Mouse (Mus musculus): Measurements from ENCODE around the gene Tmem30b. TPM values are rescaled to one million over a fixed set of nuclear protein-coding genes. Genes with fewer than 3 reads are reported as not detected.
"Not testable (repeated sequence)": the region's sequence is repeated elsewhere in the genome, so short reads cannot be mapped to it uniquely, and the experiment has no call there.

Gene Tmem30b
- total RNA-seq, 2 experiments from 2014 or later: not detected

DNA sequence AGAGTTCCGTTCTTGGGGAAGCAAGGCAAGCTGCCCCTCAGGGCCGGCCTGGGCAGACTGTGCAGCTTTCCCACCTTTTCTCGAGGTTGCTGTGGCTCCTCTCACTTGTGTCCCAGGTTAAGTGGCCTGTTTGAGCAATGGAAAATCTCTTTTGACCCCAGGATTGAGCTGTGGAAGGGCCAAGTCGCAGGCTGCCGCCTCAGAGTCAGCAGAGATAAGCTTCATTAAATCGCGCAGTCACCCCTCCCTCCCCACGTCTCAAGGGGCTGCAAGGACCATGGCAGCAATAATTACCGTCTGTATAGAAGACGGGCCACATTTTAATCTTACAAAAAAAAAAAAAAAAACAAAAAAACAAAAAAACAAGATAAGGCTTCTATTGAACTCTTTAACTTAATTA is 18.0 kb upstream of the Tmem30b start:
- intact Hi-C loops (cut with DNase I): loop anchor here (10.0 kb wide), 2 partner anchors 341 to 751 kb away; partner anchors contain the start of genes Gm11042 and Hif1a
- no peak for DNase-seq (ENCODE audit: low spot score in 2 of 2)

DNA sequence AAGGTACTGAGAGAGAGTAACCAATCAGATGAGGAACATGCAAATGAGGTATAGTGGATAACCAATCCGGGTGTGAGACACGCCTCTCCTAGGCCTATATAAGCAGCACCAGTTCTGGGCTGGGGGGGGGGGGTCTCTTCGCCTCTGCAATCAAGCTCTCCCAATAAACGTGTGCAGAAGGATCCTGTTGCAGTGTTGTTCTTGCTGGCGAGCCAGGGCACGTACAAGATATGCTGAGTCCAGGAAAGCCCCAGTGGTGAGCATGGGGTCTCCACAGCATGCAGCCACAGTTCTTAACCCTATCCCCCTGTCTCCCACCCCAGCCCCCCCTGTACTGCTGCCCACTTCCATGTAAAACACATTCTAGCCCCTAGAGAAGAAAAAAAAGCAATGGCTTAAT is 16.9 kb upstream of the Tmem30b start:
- DNase-seq (ENCODE audit: low spot score in 2 of 2): not testable (repeated sequence)
- intact Hi-C loops (cut with DNase I): loop anchor here (10.0 kb wide), 2 partner anchors 342 to 752 kb away; partner anchors contain the start of genes Gm11042 and Hif1a

DNA sequence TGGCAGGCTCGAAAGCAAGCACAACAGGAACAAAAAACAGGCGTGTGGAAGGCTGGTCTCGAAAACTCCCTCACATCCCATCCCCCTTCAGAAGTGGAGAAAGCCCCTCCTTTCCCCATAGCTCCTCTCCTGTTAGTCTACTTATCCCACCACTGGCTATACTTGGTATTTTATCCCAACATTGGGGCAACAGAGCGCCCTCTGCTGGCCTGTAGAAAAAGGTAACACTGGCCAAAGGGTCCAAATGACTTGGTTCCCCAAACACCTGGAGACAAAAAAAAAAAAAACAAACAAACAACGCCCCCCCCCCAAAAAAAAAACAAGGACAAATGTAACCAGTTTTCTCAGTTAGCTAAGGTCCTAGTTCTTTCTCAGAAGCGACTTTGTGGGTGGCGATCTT is 13.9 kb upstream of the Tmem30b start:
- intact Hi-C loops (cut with DNase I): loop anchor here (10.0 kb wide), 2 partner anchors 345 to 755 kb away; partner anchors contain the start of genes Gm11042 and Hif1a
- no peak for DNase-seq (ENCODE audit: low spot score in 2 of 2)

DNA sequence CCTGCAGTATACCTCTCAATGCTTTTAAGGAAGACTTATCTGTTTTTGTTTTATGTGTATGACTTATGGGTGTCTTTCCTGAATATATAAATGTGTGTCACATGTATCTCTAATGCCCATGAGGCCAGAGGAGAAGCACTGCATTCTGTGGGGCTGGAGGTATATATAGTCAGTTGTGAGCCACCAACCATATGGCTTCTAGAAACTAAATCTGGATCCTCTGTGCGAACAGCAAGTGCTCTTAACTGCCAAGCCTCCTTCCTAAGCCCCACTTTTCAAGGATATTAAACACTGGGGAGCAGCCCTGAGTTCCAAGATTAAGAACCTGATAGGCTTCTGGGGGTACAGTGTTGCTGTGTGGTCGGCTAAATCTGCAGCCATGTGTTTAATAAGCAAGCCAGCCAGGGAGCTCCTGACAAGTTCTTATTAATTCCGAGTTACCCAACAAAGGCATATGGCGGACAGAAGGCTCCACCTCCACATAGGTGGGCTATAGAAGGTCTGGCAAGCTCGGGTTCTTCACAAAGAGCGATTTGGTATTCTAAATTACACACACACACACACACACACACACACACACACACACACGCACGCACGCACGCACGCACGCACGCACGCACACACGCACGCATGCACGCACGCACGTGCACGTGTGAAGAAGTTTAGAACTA is 12.5 kb upstream of the Tmem30b start:
- intact Hi-C loops (cut with DNase I): loop anchor here (2.0 kb wide), 1 partner anchor 52 kb away; no protein-coding TSS in a partner anchor

DNA sequence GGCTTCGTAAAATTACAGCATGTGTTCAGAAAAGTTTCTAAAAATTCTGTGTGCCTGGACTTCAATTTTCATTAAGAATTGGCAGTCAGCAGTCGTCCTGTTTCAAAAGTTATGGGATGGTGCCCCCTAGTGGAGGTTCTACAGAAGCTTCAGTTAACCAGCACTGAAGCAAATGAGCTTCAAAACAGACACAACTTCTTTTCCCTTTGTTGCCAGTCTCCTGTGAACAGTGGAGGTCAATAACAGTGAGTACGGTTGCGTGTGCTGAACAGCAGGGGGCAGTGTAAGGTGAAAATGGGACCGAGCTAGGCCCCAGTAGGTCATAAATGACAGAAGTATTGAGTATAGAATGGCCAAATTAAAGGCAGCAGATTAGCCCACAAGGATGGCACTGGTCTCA is 8.0 kb upstream of the Tmem30b start:
- DNase-seq (ENCODE audit: low spot score in 2 of 2): peak; percentile 53 to 79
- intact Hi-C loops (cut with DNase I): loop anchor here (1.0 to 2.0 kb wide), 2 partner anchors 21 to 533 kb away; no protein-coding TSS in a partner anchor

More for the DNA sequence above, 12.5 kb upstream of the Tmem30b start:
- DNase-seq (ENCODE audit: low spot score in 2 of 2): peak; percentile 26 to 89

DNA sequence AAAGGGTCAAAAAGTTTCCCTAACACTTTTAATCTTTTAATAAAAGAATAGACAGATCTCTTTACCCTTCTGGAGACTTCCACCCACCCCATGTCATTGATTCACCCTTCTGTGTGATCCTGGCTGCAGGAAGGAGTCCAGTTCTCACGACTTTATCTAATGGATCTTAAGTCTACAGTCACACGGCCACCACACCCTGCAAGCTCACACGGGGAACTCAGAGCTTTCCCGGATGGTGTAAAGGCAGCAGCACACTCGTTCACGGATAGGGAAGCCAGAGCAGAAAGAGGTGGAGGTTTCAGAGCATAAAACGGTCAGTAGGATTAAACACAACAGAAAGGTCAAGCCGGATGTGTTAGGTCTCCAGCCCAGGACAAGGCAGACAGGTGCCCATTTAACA is 2.1 kb upstream of the Tmem30b start:
- intact Hi-C loops (cut with DNase I): no loop called here
- DNase-seq (ENCODE audit: low spot score in 2 of 2): no peak

DNA sequence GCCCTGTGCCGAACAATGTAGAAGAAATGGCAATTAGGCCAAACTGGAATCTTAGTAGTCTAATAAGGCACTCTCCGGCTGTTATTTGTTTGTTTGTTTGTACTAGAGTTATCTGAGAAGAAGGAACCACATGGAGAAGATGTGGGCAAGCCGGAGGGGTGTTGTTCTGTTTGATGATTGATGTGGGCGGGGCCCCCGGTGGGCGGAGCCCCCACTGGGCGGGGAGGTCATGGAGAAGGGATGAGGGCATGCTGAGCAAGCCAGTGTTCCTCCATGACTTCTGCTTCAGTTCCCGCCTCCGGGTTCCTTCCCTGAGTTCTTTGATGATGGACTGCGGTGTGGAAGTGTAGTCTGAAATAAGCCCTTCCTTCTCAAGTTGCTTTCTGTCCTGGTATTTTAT is 1.5 kb upstream of the Tmem30b start:
- intact Hi-C loops (cut with DNase I): no loop called here
- no peak for DNase-seq (ENCODE audit: low spot score in 2 of 2)

DNA sequence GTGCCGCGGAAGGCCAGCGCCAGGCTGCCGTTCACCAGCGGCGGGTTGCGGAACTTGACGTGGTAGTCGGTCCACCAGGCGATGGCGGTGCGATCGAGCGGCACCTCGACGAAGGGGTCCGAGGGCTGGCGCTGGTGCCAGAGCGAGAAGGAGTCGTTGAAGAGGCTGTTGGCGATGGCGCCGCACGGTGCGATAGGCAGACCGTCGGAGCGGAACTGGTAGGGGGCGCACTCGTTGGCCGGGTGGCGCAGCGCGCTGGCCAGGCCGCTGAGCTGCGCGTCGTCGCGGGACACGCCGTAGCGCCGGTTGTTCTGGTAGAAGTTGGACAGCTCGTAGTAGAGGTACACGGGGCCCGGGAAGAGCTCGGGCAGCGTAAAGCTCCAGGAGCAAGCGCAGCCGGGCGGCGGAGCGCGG is 513 bp downstream of the Tmem30b start:
- no peak for DNase-seq (ENCODE audit: low spot score in 2 of 2)
- intact Hi-C loops (cut with DNase I): no loop called here

DNA sequence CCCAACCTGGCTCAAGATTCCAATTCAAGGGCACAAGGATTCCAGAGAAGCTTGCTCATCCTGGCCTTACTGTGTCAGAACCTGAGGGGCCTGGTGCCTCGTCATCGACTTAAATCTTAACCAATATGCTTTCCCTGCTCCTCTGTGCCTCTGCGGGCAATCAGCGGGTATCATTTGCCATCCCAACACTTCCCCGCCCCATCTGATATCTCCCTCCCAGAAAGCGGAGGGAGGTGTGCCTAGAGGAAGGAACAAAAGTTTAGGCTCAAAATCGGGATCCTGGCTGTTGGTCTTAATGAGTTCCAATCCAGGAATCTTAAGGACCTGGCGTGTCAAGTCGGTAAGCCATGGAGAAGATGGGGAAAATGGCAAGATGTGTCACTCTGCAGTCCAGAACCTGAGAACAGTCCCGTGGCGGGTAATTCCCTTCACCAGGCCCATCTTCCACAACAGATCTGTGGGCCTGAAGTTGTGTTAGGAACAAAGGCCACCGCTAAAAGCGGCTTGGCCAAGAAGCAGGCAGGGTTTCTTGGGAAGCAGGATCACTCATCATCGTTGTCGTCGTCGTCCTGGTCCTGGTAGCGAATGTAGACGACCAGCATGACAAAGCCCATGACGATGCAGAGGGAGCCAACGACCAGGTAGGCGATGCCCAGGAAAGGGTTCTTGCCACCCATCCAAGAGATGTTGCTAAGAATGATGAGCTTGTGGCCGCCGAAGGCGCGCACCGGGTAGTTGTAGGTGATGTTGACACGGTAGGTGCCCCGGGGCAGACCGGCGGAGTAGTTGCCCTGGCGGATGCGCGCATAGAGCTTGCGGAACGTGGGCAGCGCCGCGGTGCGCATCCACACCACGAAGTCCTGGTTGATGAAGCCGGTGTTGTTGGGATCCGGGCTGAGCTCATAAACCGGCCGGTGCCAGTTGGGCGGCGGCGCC is 1.2 kb downstream of the Tmem30b start:
- intact Hi-C loops (cut with DNase I): no loop called here
- DNase-seq (ENCODE audit: low spot score in 2 of 2): no peak

DNA sequence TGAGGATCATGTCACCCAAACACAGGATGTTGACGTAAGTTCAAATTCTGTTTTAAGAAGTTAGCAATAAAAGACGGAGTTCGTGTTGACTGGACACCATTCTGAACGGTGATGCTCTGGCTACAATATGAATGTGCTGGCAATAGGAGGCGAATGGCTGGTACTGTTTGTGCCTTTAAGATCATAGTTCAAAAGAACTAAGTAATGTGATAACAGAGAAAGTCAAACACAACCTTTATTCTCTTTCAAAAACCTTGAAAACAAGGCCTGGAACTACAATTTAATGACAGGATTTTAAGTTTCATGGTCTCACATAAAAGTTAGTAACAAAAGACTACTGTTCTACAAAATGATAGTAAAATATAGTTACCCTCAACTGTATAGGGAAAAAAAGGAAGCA is 3.0 kb downstream of the Tmem30b start:
- intact Hi-C loops (cut with DNase I): no loop called here
- DNase-seq (ENCODE audit: low spot score in 2 of 2): no peak

DNA sequence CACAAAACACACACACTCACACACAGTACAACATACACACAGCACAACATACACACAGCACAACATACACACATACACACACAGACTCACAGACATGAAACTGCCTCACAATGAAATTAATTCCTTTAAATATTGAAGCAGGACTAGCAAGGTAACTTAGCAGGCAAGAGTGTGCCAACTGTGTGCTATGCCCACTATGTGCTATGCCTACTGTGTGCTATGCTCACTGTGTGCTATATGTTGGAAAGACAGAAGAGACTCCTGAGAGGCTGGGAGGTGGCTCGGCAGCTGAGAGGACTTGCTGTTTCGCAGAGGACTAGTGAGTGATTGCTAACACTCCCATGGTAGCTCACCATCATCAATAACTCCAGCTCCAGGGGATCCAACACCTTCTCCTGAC is 5.8 kb downstream of the Tmem30b start:
- intact Hi-C loops (cut with DNase I): no loop called here
- no peak for DNase-seq (ENCODE audit: low spot score in 2 of 2)

DNA sequence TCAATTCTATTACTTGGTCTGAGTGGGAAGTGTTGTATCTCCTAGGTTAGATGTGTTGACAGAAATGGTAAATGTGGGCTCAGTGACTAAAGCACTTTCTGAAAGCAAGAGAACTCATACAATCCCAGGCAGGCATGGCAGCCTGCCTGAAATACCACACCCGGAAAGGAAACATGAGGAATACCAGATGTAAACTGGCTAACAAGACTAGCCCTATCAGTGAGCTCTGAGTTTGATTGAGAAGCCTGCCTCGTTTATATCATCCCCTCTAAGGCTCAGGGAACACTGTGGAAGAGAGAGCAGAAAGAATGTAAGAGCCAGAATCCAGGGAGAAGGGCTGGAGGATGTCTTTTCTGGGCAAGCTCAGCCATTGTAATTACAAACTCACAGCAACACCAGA is 7.0 kb downstream of the Tmem30b start:
- intact Hi-C loops (cut with DNase I): no loop called here
- no peak for DNase-seq (ENCODE audit: low spot score in 2 of 2)

DNA sequence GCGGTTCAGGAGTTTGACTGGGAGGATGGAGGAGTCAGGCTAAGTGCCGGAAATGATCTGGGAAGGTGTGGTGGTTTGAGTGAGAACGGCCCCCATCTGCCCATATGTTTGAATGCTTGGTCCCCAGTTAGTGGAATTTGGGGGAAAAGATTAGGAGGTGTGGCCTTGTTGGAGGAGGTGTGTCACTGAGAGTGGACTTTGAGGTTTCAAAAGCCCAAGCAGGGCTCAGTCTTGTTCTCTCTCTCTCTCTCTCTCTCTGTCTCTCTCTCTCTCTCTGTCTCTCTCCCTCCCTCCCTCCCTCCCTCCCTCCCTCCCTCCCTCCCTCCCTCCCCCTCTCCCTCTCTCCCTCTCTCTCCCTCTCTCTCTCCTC is 8.1 kb downstream of the Tmem30b start:
- DNase-seq (ENCODE audit: low spot score in 2 of 2); intact Hi-C loops (cut with DNase I): not testable (repeated sequence)

DNA sequence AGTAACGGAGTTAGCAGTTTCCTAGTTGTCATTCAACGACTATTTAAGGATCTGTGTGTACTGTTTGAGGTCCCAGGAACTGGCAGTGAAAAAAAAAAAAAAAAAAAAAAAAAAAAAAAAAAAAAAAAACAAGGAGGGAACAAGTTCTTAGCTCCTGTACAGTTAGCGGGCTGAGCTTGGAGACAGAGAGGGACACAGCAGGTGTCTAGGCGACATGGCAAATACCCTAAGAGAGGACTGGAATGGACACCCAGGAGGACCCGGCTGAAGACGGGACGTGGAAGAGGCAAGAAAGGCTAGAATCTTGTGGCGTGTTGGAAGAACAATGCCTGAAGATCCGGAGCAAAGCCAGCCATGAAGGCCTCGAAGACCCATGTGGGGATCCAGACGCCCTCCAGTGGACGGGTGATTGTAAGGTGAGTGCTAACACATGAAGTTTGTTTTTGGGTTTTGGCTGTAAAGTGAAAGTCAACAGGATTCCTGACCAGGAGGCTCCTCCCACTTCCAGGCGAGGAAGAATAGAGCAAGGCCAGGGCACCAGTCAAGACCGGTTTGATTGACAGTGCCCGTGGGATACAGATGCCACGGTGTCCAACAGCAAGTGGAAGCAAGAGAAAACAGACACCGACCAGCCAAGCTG is 8.6 kb downstream of the Tmem30b start:
- intact Hi-C loops (cut with DNase I): no loop called here
- no peak for DNase-seq (ENCODE audit: low spot score in 2 of 2)

DNA sequence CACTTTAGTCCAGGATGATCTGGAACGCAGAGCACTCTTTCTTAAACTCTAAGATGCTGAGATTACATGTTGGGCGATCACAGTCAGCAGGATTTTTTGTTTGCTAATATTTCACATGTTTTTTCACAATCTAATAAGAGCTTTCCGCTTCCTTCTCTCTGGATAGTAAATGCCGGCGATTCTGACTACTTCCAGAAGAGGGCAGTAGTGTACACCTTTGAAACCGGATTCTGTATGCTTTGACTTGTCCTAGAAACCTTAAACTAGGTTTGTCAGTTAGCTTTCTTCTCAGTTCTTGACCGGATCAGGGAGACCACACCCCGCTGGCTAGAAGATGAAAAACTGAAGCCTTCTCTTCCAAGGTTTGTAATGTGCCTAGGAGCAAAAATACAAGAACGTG is 11.6 kb downstream of the Tmem30b start:
- intact Hi-C loops (cut with DNase I): no loop called here

DNA sequence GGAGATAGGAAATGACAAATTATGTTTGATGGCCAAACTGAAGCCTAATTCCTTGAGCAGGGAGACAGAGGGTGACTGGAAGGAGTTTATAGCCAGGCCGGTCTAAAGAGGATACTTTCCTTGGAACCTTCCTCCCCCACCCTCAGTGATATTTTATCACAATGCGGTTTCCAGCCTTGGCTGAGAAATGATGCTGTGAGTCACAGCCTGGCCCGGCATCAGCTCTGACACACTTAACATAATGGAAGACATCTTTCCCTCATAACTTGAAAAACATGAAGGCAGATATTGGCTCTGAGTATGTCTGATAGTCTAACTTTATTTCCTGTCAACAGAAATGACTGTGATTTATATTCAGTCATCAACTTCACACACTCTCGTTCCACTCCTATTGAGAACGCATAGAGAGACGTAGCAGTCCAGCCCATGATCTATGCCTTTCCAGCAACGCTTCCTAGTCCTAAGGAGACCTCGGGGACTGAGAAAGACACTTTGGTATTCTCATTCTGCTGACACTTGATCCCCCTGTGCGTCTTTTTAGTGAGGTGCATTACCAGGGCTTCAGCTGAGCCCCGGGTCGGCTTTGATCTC is 14.2 kb downstream of the Tmem30b start:
- intact Hi-C loops (cut with DNase I): no loop called here
- peak in 1 of 2 experiments; percentile 80 for DNase-seq (ENCODE audit: low spot score in 2 of 2)

More for the DNA sequence above, 11.6 kb downstream of the Tmem30b start:
- DNase-seq (ENCODE audit: low spot score in 2 of 2): peak; percentile 41 to 73

DNA sequence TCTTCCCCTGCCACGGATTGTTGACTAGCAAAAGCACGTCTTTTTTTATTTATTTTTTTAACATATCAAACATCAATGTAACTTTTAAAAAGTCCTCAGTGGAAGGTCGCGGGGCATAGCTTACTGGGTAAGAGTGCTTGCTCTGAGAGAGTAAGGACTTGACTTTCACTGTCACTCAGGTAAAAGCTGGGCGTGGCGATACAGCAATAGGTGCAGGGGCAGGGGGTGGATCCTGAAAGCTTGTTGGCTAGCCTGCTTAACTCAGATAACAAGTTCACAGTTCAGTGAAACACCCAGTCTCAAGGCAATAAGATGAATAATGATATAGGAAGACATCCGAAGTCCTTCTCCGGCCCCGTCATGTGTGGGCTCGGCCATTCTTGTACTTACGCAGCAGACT is 16.6 kb downstream of the Tmem30b start:
- DNase-seq (ENCODE audit: low spot score in 2 of 2): no peak
- intact Hi-C loops (cut with DNase I): no loop called here

DNA sequence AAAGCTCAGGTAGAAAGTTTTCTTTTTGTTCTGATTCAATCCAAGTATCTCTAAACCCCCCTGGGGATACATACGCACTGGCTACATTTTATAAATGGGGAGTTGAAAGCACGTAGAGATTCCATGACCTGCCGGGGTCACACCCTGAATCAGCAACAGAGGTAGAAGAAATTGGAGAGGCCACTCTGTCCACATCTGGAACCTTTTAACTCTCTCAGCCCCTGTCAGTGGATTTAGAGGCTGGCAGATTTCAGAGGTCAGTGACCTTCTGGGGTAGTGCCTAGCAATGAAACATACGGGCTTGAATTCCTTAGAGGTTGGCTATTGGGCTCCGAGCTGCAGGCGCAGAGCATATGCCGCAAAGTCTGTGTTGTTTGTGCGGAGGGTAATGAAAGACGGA is 17.1 kb downstream of the Tmem30b start:
- intact Hi-C loops (cut with DNase I): no loop called here
- no peak for DNase-seq (ENCODE audit: low spot score in 2 of 2)

DNA sequence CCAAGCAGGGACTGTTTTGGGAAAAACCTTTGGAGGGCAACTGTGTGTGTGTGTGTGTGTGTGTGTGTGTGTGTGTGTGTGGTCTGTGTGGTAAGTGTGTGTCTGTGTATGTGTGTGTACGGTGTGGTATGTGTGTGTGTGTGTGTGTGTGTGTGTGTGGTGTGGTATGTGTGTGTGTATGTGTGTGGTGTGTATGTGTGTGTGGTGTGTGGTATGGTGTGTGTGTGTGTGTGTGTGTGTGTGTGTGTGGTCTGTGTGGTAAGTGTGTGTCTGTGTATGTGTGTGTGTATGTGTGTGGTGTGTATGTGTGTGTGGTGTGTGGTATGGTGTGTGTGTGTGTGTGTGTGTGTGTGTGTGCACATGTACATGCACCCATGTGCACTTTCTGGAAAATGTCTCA is 18.1 kb downstream of the Tmem30b start:
- DNase-seq (ENCODE audit: low spot score in 2 of 2); intact Hi-C loops (cut with DNase I): not testable (repeated sequence)

Measured in left cerebral cortex, postnatal 25 days (tissue).